Mouse (Mus musculus): ENCODE results near the gene Cdc25b. TPM values are rescaled to one million over a fixed set of nuclear protein-coding genes. Genes with fewer than 3 reads are reported as not detected.

The Cdc25b gene
- polyA plus RNA-seq, 1 experiment from 2014 or later = 102 TPM

GRCm38 (mm10) chr2:131143007-131143780, 43.6 kb upstream of the Cdc25b start:
- 67% methylated on average over 22 of the region's 22 CpGs for WGBS
- H3K36me3 ChIP-seq (ENCODE audit: control insufficient read depth, insufficient read depth, low read length) = peaks cover 10% of the 10 kb centered on the region
- peak; percentile 10; the same call in 1 of the 2 replicates for ATAC-seq (ENCODE audit: low FRiP score)

GRCm38 (mm10) chr2:131145121-131145520, 41.6 kb upstream of the Cdc25b start:
- H3K4me2 ChIP-seq (replicated peaks; ENCODE audit: low read depth, low read length) = no peak overlapping the region
- no peaks in the 10 kb centered on the region; the same call in 1 of the 2 replicates for H3K4me1 ChIP-seq (replicated peaks; ENCODE audit: control insufficient read depth, insufficient read depth, low read length)
- H3K27ac ChIP-seq (ENCODE audit: low read depth, low read length) = no peak overlapping the region
- no peaks in the 10 kb centered on the region for H3K9me3 ChIP-seq (ENCODE audit: control insufficient read depth, low read length)
- H3K27me3 ChIP-seq (ENCODE audit: control insufficient read depth, insufficient read depth, low read length) = no peaks in the 10 kb centered on the region
- no peak overlapping the region for H3K4me3 ChIP-seq (ENCODE audit: low read depth, low read length)
- DNase-seq (ENCODE audit: low spot score) (no peak), ATAC-seq (ENCODE audit: low FRiP score) (no peak)
- no peak overlapping the region for H3K9ac ChIP-seq (ENCODE audit: low read depth, low read length)
- WGBS = 65% methylated on average over 13 of the region's 13 CpGs
- peaks cover 10% of the 10 kb centered on the region for H3K36me3 ChIP-seq (ENCODE audit: control insufficient read depth, insufficient read depth, low read length)

More at GRCm38 (mm10) chr2:131143007-131143780, 43.6 kb upstream of the Cdc25b start:
- no peaks in the 10 kb centered on the region; the same call in 1 of the 2 replicates for H3K4me1 ChIP-seq (replicated peaks; ENCODE audit: control insufficient read depth, insufficient read depth, low read length)
- no peak for DNase-seq (ENCODE audit: low spot score)
- no peak overlapping the region for H3K9ac ChIP-seq (ENCODE audit: low read depth, low read length)
- H3K4me3 ChIP-seq (ENCODE audit: low read depth, low read length) = no peak overlapping the region
- no peaks in the 10 kb centered on the region for H3K27me3 ChIP-seq (ENCODE audit: control insufficient read depth, insufficient read depth, low read length)
- H3K9me3 ChIP-seq (ENCODE audit: control insufficient read depth, low read length) = no peaks in the 10 kb centered on the region
- H3K27ac ChIP-seq (ENCODE audit: low read depth, low read length) = no peak overlapping the region
- H3K4me2 ChIP-seq (replicated peaks; ENCODE audit: low read depth, low read length) = no peak overlapping the region

GRCm38 (mm10) chr2:131145536-131145935, 41.2 kb upstream of the Cdc25b start:
- Histone ChIP-seq H3K36me3 (ENCODE audit: control insufficient read depth, insufficient read depth, low read length) (peaks cover 10% of the 10 kb centered on the region), H3K4me3 (ENCODE audit: low read depth, low read length) (no peak overlapping the region), H3K4me1 (replicated peaks; ENCODE audit: control insufficient read depth, insufficient read depth, low read length) (no peaks in the 10 kb centered on the region; the same call in 1 of the 2 replicates), H3K27me3 (ENCODE audit: control insufficient read depth, insufficient read depth, low read length) (no peaks in the 10 kb centered on the region), H3K27ac (ENCODE audit: low read depth, low read length) (no peak overlapping the region), H3K4me2 (replicated peaks; ENCODE audit: low read depth, low read length) (no peak overlapping the region), H3K9me3 (ENCODE audit: control insufficient read depth, low read length) (no peaks in the 10 kb centered on the region), H3K9ac (ENCODE audit: low read depth, low read length) (no peak overlapping the region)
- no peak for DNase-seq (ENCODE audit: low spot score)
- 88% methylated on average over 2 of the region's 2 CpGs for WGBS
- ATAC-seq (ENCODE audit: low FRiP score) = no peak

GRCm38 (mm10) chr2:131146193-131147042, 40.3 kb upstream of the Cdc25b start:
- H3K4me1 ChIP-seq (replicated peaks; ENCODE audit: control insufficient read depth, insufficient read depth, low read length) = no peaks in the 10 kb centered on the region; the same call in 1 of the 2 replicates
- no peaks in the 10 kb centered on the region for H3K27me3 ChIP-seq (ENCODE audit: control insufficient read depth, insufficient read depth, low read length)
- H3K9me3 ChIP-seq (ENCODE audit: control insufficient read depth, low read length) = no peaks in the 10 kb centered on the region
- no peak for DNase-seq (ENCODE audit: low spot score)
- H3K9ac ChIP-seq (ENCODE audit: low read depth, low read length) = no peak overlapping the region
- no peak overlapping the region for H3K4me3 ChIP-seq (ENCODE audit: low read depth, low read length)
- no peak overlapping the region for H3K4me2 ChIP-seq (replicated peaks; ENCODE audit: low read depth, low read length)
- H3K36me3 ChIP-seq (ENCODE audit: control insufficient read depth, insufficient read depth, low read length) = peaks cover 10% of the 10 kb centered on the region
- WGBS = 92% methylated on average over 21 of the region's 21 CpGs
- no peak overlapping the region for H3K27ac ChIP-seq (ENCODE audit: low read depth, low read length)
- no peak for ATAC-seq (ENCODE audit: low FRiP score)

GRCm38 (mm10) chr2:131147043-131147365, 39.7 kb upstream of the Cdc25b start:
- no peaks in the 10 kb centered on the region for H3K27me3 ChIP-seq (ENCODE audit: control insufficient read depth, insufficient read depth, low read length)
- H3K36me3 ChIP-seq (ENCODE audit: control insufficient read depth, insufficient read depth, low read length) = peaks cover 10% of the 10 kb centered on the region
- no peak overlapping the region for H3K27ac ChIP-seq (ENCODE audit: low read depth, low read length)
- ATAC-seq (ENCODE audit: low FRiP score) (no peak), DNase-seq (ENCODE audit: low spot score) (no peak)
- H3K9me3 ChIP-seq (ENCODE audit: control insufficient read depth, low read length) = no peaks in the 10 kb centered on the region
- no peak overlapping the region for H3K9ac ChIP-seq (ENCODE audit: low read depth, low read length)
- H3K4me1 ChIP-seq (replicated peaks; ENCODE audit: control insufficient read depth, insufficient read depth, low read length) = no peaks in the 10 kb centered on the region; the same call in 1 of the 2 replicates
- 92% methylated on average over 8 of the region's 8 CpGs for WGBS
- H3K4me3 ChIP-seq (ENCODE audit: low read depth, low read length) = no peak overlapping the region
- H3K4me2 ChIP-seq (replicated peaks; ENCODE audit: low read depth, low read length) = no peak overlapping the region

- no peaks in the 10 kb centered on the region for H3K9me3 ChIP-seq (ENCODE audit: control insufficient read depth, low read length)
- H3K36me3 ChIP-seq (ENCODE audit: control insufficient read depth, insufficient read depth, low read length) = peaks cover 10% of the 10 kb centered on the region
- no peak overlapping the region for H3K4me2 ChIP-seq (replicated peaks; ENCODE audit: low read depth, low read length)
- no peak overlapping the region for H3K27ac ChIP-seq (ENCODE audit: low read depth, low read length)
- 86% methylated on average over 8 of the region's 8 CpGs for WGBS
- ATAC-seq (ENCODE audit: low FRiP score) (no peak), DNase-seq (ENCODE audit: low spot score) (no peak)
- no peaks in the 10 kb centered on the region for H3K27me3 ChIP-seq (ENCODE audit: control insufficient read depth, insufficient read depth, low read length)
- no peak overlapping the region for H3K9ac ChIP-seq (ENCODE audit: low read depth, low read length)
- no peak overlapping the region for H3K4me3 ChIP-seq (ENCODE audit: low read depth, low read length)
- H3K4me1 ChIP-seq (replicated peaks; ENCODE audit: control insufficient read depth, insufficient read depth, low read length) = no peaks in the 10 kb centered on the region
Observed at GRCm38 (mm10) chr2:131148353-131149253, 38.1 kb upstream of the Cdc25b start.

- Histone ChIP-seq H3K36me3 (ENCODE audit: control insufficient read depth, insufficient read depth, low read length) (peaks cover 10% of the 10 kb centered on the region), H3K27ac (ENCODE audit: low read depth, low read length) (no peak overlapping the region), H3K9me3 (ENCODE audit: control insufficient read depth, low read length) (no peaks in the 10 kb centered on the region), H3K27me3 (ENCODE audit: control insufficient read depth, insufficient read depth, low read length) (no peaks in the 10 kb centered on the region), H3K4me2 (replicated peaks; ENCODE audit: low read depth, low read length) (no peak overlapping the region), H3K9ac (ENCODE audit: low read depth, low read length) (no peak overlapping the region), H3K4me1 (replicated peaks; ENCODE audit: control insufficient read depth, insufficient read depth, low read length) (no peaks in the 10 kb centered on the region), H3K4me3 (ENCODE audit: low read depth, low read length) (no peak overlapping the region)
- WGBS = 90% methylated on average over 3 of the region's 3 CpGs
- ATAC-seq (ENCODE audit: low FRiP score) (no peak), DNase-seq (ENCODE audit: low spot score) (no peak)
Observed at GRCm38 (mm10) chr2:131149254-131149578, 37.5 kb upstream of the Cdc25b start.

- Histone ChIP-seq H3K9me3 (ENCODE audit: control insufficient read depth, low read length) (no peaks in the 10 kb centered on the region), H3K9ac (ENCODE audit: low read depth, low read length) (no peak overlapping the region), H3K4me1 (replicated peaks; ENCODE audit: control insufficient read depth, insufficient read depth, low read length) (no peaks in the 10 kb centered on the region), H3K36me3 (ENCODE audit: control insufficient read depth, insufficient read depth, low read length) (peaks cover 4% of the 10 kb centered on the region), H3K4me2 (replicated peaks; ENCODE audit: low read depth, low read length) (no peak overlapping the region), H3K27ac (ENCODE audit: low read depth, low read length) (no peak overlapping the region), H3K27me3 (ENCODE audit: control insufficient read depth, insufficient read depth, low read length) (no peaks in the 10 kb centered on the region), H3K4me3 (ENCODE audit: low read depth, low read length) (no peak overlapping the region)
- ATAC-seq (ENCODE audit: low FRiP score) (no peak), DNase-seq (ENCODE audit: low spot score) (no peak)
- 92% methylated on average over 7 of the region's 7 CpGs for WGBS
Observed at GRCm38 (mm10) chr2:131152166-131152730, 34.5 kb upstream of the Cdc25b start.
